Mouse (Mus musculus) brain, embryonic 18.5 days (tissue): ENCODE measurements around the gene Ces1b.

Experiments
- DNase-seq: peaks from one replicate; pipeline ENCODE4 v3.0.0-alpha.2; 2012; ENCODE audit warnings: low read depth, low spot score

The Ces1b gene

GRCm38 (mm10) chr8:93010286-93010685 lies 69.5 kb downstream of the Ces1b start:
- DNase-seq = no peak
